Mouse (Mus musculus) limb, embryonic 14.5 days (tissue): ENCODE results near the gene Cyfip1. TPM values are rescaled to one million over a fixed set of nuclear protein-coding genes. Genes with fewer than 3 reads are reported as not detected.

Experiments
- ATAC-seq: fragments of 200-750 bp; cut with Nextera tagmentation; 2 replicates; pipeline ENCODE4 v1.8.0; 2017; ENCODE audit warnings: low read depth, moderate number of reproducible peaks, moderate TSS enrichment; ENCODE audit not compliant: low FRiP score
- DNase-seq: peaks from one replicate; pipeline ENCODE4 v3.0.0-alpha.2; 2015; ENCODE audit warnings: low spot score
- H3K27ac ChIP-seq: fragments of 300-500 bp; sonication (generic); replicated peaks from 2 replicates; pipeline ENCODE4 v1.5.1; 2014; ENCODE audit warnings: low read depth, mild to moderate bottlenecking, low read length, moderate library complexity, mixed read lengths
- H3K27me3 ChIP-seq: fragments of 300-500 bp; sonication (generic); 2 replicates; pipeline ENCODE4 v1.6.1; 2014; ENCODE audit warnings: low read length, mixed read lengths; ENCODE audit not compliant: control insufficient read depth, insufficient read depth
- H3K36me3 ChIP-seq: fragments of 300-500 bp; sonication (generic); 2 replicates; pipeline ENCODE4 v1.6.1; 2014; ENCODE audit warnings: mild to moderate bottlenecking, low read length, moderate library complexity, mixed read lengths; ENCODE audit not compliant: control insufficient read depth, insufficient read depth
- H3K4me1 ChIP-seq: fragments of 300-500 bp; sonication (generic); 2 replicates; pipeline ENCODE4 v1.6.1; 2014; ENCODE audit warnings: antibody characterized with exemption, low read length, mixed read lengths; ENCODE audit not compliant: control insufficient read depth, insufficient read depth
- H3K4me2 ChIP-seq: fragments of 300-500 bp; sonication (generic); replicated peaks from 2 replicates; pipeline ENCODE4 v1.6.1; 2014; ENCODE audit warnings: low read depth, mild to moderate bottlenecking, low read length, moderate library complexity; ENCODE audit not compliant: severe bottlenecking
- H3K4me3 ChIP-seq: fragments of 300-500 bp; sonication (generic); replicated peaks from 2 replicates; pipeline ENCODE4 v1.5.1; 2014; ENCODE audit warnings: low read length
- H3K9ac ChIP-seq: fragments of 300-500 bp; sonication (generic); 2 replicates; pipeline ENCODE4 v1.6.1; 2014; ENCODE audit warnings: mild to moderate bottlenecking, low read depth, low read length, moderate library complexity; ENCODE audit not compliant: severe bottlenecking
- H3K9me3 ChIP-seq: fragments of 300-500 bp; sonication (generic); 2 replicates; pipeline ENCODE4 v1.6.1; 2016; ENCODE audit warnings: low read length; ENCODE audit not compliant: control insufficient read depth
- POLR2A ChIP-seq: fragments of 200-500 bp; IDR thresholded peaks from 2 replicates; pipeline ENCODE4 v1.8.0; 2012; ENCODE audit warnings: inconsistent platforms, mild to moderate bottlenecking, moderate library complexity, borderline replicate concordance; ENCODE audit not compliant: insufficient read depth, insufficient read length; ENCODE audit errors: extremely low read depth
- WGBS: fragments of 180-500 bp; shearing (Covaris S2); extraction: QIAGEN DNeasy Blood & Tissue Kit; methylation state at CpG from one replicate; pipeline ENCODE4 v1.1.7; 2014; 5-methylcytosine and 5-hydroxymethylcytosine counted together
- polyA plus RNA-seq, 2 experiments: library from polyadenylated mRNA; depleted of rRNA in 1 of 2; stranded (reverse) in 1 of 2; unstranded in 1 of 2; fragments of >200 nt; fragmentation: Nextera tagmentation in 1 of 2; extraction: Ambion mirVana in 1 of 2; gene quantifications; 2 replicates each; pipeline versions ENCODE4 v1.2.1 to v1.2.3; 2012 to 2014

The Cyfip1 gene
- polyA plus RNA-seq, 2 experiments, result 55.6 to 115 TPM

- ATAC-seq (no peak), DNase-seq (no peak)
- Histone ChIP-seq H3K9ac (no peak overlapping the region), H3K4me1 (0 out of 2 replicates have a peak, but pooled peaks cover 5% of the 10 kb centered on the region), H3K4me3 (no peak overlapping the region), H3K27me3 (no peaks in the 10 kb centered on the region), H3K27ac (no peak overlapping the region), H3K9me3 (no peaks in the 10 kb centered on the region), H3K4me2 (no peak overlapping the region), H3K36me3 (no peaks in the 10 kb centered on the region; the same call in 1 of the 2 replicates)
- WGBS, result 71% methylated on average over 1 of the region's 1 CpGs
- TF ChIP-seq POLR2A, result no peak
Observed at GRCm38 (mm10) chr7:55969415-55969814, 127.9 kb downstream of the Cyfip1 start.

DNA sequence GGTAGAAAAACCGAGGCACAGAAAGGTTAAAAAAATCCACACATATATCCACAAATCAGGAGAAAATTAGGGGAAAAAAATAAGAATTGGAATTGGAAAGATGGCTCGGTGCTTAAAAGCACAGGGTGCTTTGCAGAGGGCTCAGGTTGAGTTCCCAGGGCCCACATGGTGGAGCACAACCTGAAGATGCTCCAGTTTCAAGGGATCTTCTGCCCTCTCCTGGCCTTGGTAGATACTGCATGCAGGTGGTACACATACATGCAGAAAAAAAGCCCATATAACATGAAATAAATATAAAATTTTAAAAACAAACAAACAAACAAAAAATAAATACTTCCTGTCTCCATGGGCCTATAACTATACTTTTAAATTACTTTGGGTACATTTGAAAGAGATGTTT, 132.9 kb downstream of the Cyfip1 start:
- whole genome bisulfite sequencing, result 99% methylated on average over 2 of the region's 2 CpGs
- Histone ChIP-seq H3K27me3 (no peaks in the 10 kb centered on the region), H3K4me3 (no peak overlapping the region), H3K36me3 (peaks cover 5% of the 10 kb centered on the region), H3K27ac (no peak overlapping the region), H3K9me3 (no peaks in the 10 kb centered on the region), H3K9ac (no peak overlapping the region), H3K4me1 (no peaks in the 10 kb centered on the region), H3K4me2 (no peak overlapping the region)
- DNase-seq, result no peak
- no peak for ATAC-seq
- TF ChIP-seq POLR2A, result no peak

GRCm38 (mm10) chr7:55981511-55981910, 140.0 kb downstream of the Cyfip1 start:
- Histone ChIP-seq H3K36me3 (peaks cover 19% of the 10 kb centered on the region), H3K4me3 (no peak overlapping the region), H3K4me1 (no peaks in the 10 kb centered on the region), H3K27me3 (no peaks in the 10 kb centered on the region), H3K27ac (no peak overlapping the region), H3K4me2 (no peak overlapping the region), H3K9ac (no peak overlapping the region), H3K9me3 (no peaks in the 10 kb centered on the region)
- 91% methylated on average over 2 of the region's 2 CpGs for WGBS
- ATAC-seq (no peak), DNase-seq (no peak)
- no peak for TF ChIP-seq POLR2A

Other genes starting within 250 kb of the Cyfip1 start
- gene Siglech, start 73.6 kb upstream of the Cyfip1 start, polyA plus RNA-seq (2012; rRNA removed), result 0.34 and 0.55 TPM in 2 replicates
- 0.43 and 0.50 TPM in 2 replicates for gene Siglech, start 73.6 kb upstream of the Cyfip1 start, polyA plus RNA-seq (2014; fragmentation: Nextera tagmentation; extraction: Ambion mirVana)
- 22.0 and 26.4 TPM in 2 replicates for gene Tubgcp5, start 47.6 kb upstream of the Cyfip1 start, polyA plus RNA-seq (2012; rRNA removed)
- gene Tubgcp5, start 47.6 kb upstream of the Cyfip1 start, polyA plus RNA-seq (2014; fragmentation: Nextera tagmentation; extraction: Ambion mirVana), result 33.1 and 34.0 TPM in 2 replicates
- 24.4 and 25.3 TPM in 2 replicates for gene Nipa2, start 120.7 kb downstream of the Cyfip1 start, polyA plus RNA-seq (2012; rRNA removed)
- 44.2 and 50.0 TPM in 2 replicates for gene Nipa2, start 120.7 kb downstream of the Cyfip1 start, polyA plus RNA-seq (2014; fragmentation: Nextera tagmentation; extraction: Ambion mirVana)
- 7.1 and 8.4 TPM in 2 replicates for gene Nipa1, start 178.2 kb downstream of the Cyfip1 start, polyA plus RNA-seq (2012; rRNA removed)
- gene Nipa1, start 178.2 kb downstream of the Cyfip1 start, polyA plus RNA-seq (2014; fragmentation: Nextera tagmentation; extraction: Ambion mirVana), result 7.3 and 8.4 TPM in 2 replicates
- 15.9 and 24.5 TPM in 2 replicates for gene Herc2, start 208.5 kb downstream of the Cyfip1 start, polyA plus RNA-seq (2012; rRNA removed)
- 28.3 and 30.6 TPM in 2 replicates for gene Herc2, start 208.5 kb downstream of the Cyfip1 start, polyA plus RNA-seq (2014; fragmentation: Nextera tagmentation; extraction: Ambion mirVana)